Mouse (Mus musculus) lung, postnatal 0 days (tissue): Measurements from ENCODE around the gene Gpr1.

Experiments used
- CTCF ChIP-seq: IDR thresholded peaks from 2 replicates; pipeline ENCODE4 v1.5.1; 2016; ENCODE audit warnings: antibody characterized with exemption, mild to moderate bottlenecking
- EP300 ChIP-seq: IDR thresholded peaks from 2 replicates; pipeline ENCODE4 v1.6.1; 2016; ENCODE audit warnings: antibody characterized with exemption, mild to moderate bottlenecking, control low read depth

GRCm38 (mm10) chr1:63195848-63196512 is 18.4 kb downstream of the Gpr1 start:
- TF ChIP-seq CTCF (no peak), EP300 (peak; percentile 20; the same call in 1 of the 2 replicates)
